Mouse (Mus musculus) liver, adult 2 months (tissue): Measurements from ENCODE around the gene Prrc2c. TPM values are rescaled to one million over a fixed set of nuclear protein-coding genes. Genes with fewer than 3 reads are reported as not detected.

ENCODE experiments used
- DNase-seq: peaks from one replicate; pipeline ENCODE4 v3.0.0-alpha.2; 2011; ENCODE audit warnings: low read depth, low spot score; ENCODE audit errors: extremely low read depth
- H3K27ac ChIP-seq: fragments of 200-500 bp; replicated peaks from 2 replicates; pipeline ENCODE4 v1.5.1; 2012; ENCODE audit warnings: low read depth, mild to moderate bottlenecking, control low read depth, inconsistent platforms, low read length; ENCODE audit not compliant: insufficient read depth
- H3K27me3 ChIP-seq: fragments of 200-500 bp; 2 replicates; pipeline ENCODE4 v1.6.1; 2012; ENCODE audit warnings: mild to moderate bottlenecking, moderate library complexity, low read length, inconsistent platforms; ENCODE audit not compliant: control insufficient read depth, insufficient read depth
- H3K36me3 ChIP-seq: fragments of 200-500 bp; 2 replicates; pipeline ENCODE4 v1.6.1; 2012; ENCODE audit warnings: low read length, inconsistent platforms; ENCODE audit not compliant: control insufficient read depth, insufficient read depth
- H3K4me1 ChIP-seq: fragments of 200-500 bp; 2 replicates; pipeline ENCODE4 v1.6.1; 2011; ENCODE audit warnings: low read length; ENCODE audit not compliant: control insufficient read depth, insufficient read depth
- H3K4me3 ChIP-seq: fragments of 200-500 bp; 2 replicates; pipeline ENCODE4 v1.5.1; 2011; ENCODE audit warnings: low read depth, mild to moderate bottlenecking, control low read depth, low read length, moderate library complexity; ENCODE audit not compliant: insufficient read depth
- H3K79me2 ChIP-seq: fragments of 200-500 bp; 2 replicates; pipeline ENCODE4 v1.6.1; 2012; ENCODE audit warnings: inconsistent platforms, mild to moderate bottlenecking, low read length, moderate library complexity; ENCODE audit not compliant: control insufficient read depth, insufficient read depth
- H3K9ac ChIP-seq: fragments of 200-500 bp; 2 replicates; pipeline ENCODE4 v1.6.1; 2012; ENCODE audit warnings: low read depth, mild to moderate bottlenecking, control low read depth, inconsistent platforms, low read length
- CTCF ChIP-seq: fragments of 200-500 bp; IDR thresholded peaks from 2 replicates; pipeline ENCODE4 v1.5.1; 2011; ENCODE audit warnings: low read depth, low read length, control low read depth
- POLR2A ChIP-seq: fragments of 200-500 bp; IDR thresholded peaks from 2 replicates; pipeline ENCODE4 v1.6.1; 2011; ENCODE audit warnings: low read length, control low read depth; ENCODE audit not compliant: insufficient read depth; ENCODE audit errors: extremely low read depth
- WGBS: fragments of 180-500 bp; shearing (Covaris S2); methylation state at CpG from one replicate; pipeline ENCODE4 v1.1.7; 2018; 5-methylcytosine and 5-hydroxymethylcytosine counted together
- polyA plus RNA-seq: library from polyadenylated mRNA; depleted of rRNA; stranded (reverse); fragments of >200 nt; gene quantifications from 2 replicates; pipeline ENCODE4 v1.2.3, GENCODE M21; 2012; rRNA removed
- total RNA-seq: library from RNA; depleted of rRNA; stranded (reverse); fragments of >200 nt; gene quantifications from 2 replicates; pipeline ENCODE4 v1.2.3, GENCODE M21; 2014; rRNA removed

Prrc2c gene
- total and polyA plus RNA-seq, 2 experiments, result 11.4 to 19.2 TPM

DNA sequence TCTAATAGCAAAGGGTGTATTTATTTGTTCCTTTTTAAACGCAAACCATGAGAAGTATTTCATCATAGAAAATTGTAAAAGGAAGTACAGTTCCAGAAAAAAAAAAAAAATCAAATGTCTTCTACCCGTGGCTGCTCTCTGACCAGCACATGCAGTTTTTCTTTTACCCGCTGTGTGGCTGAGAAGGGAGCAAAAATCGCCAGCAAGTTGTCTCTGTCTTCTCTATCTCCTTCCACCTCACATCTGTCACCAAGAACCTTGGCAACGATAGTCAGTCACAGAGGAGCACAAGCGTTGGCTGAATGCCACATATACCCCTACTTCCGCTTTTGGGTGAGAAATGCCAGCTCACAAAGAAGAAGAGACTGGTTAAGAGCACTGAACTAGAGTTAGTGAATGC is 115.1 kb downstream of the Prrc2c start:
- Histone ChIP-seq H3K4me3 (no peak overlapping the region), H3K36me3 (no peaks in the 10 kb centered on the region), H3K79me2 (no peaks in the 10 kb centered on the region), H3K9ac (no peak overlapping the region), H3K27me3 (no peaks in the 10 kb centered on the region), H3K4me1 (no peaks in the 10 kb centered on the region), H3K27ac (no peak overlapping the region)
- no peak for DNase-seq
- TF ChIP-seq CTCF (no peak), POLR2A (no peak)
- 58% methylated on average over 7 of the region's 7 CpGs for WGBS

DNA sequence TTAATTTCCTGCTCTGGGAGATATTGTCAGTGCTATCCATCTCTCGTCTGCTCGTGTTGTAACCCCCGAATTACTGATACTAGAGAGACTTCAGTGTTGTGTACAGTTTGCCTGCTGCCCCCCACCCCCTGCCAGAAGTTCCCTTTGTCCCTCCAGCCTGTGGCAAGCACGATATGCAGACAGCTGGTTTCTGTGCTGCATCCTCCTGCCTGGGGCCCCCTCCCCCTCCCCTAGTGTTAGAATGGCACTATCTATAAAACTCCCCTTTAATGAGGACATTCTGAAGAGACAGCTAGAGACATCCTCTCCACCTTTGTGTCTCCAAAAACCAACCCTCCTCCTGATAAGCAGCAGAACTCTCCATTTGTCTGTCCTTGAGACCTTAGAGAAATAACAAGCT is 116.5 kb downstream of the Prrc2c start:
- H3K36me3 ChIP-seq, result no peaks in the 10 kb centered on the region
- H3K27me3 ChIP-seq, result no peaks in the 10 kb centered on the region
- H3K4me1 ChIP-seq, result no peaks in the 10 kb centered on the region
- no peak for TF ChIP-seq CTCF
- TF ChIP-seq POLR2A, result no peak
- H3K9ac ChIP-seq, result no peak overlapping the region
- DNase-seq, result no peak
- H3K79me2 ChIP-seq, result no peaks in the 10 kb centered on the region
- WGBS, result 58% methylated on average over 4 of the region's 4 CpGs
- H3K4me3 ChIP-seq, result no peak overlapping the region
- H3K27ac ChIP-seq, result no peak overlapping the region

Other genes starting within 250 kb of the Prrc2c start
- gene Mettl13, start 192.0 kb downstream of the Prrc2c start, total RNA-seq, result 3.0 and 4.4 TPM in 2 replicates
- 4.6 and 8.6 TPM in 2 replicates for gene Mettl13, start 192.0 kb downstream of the Prrc2c start, polyA plus RNA-seq
- 12.5 and 14.6 TPM in 2 replicates for gene Vamp4, start 170.0 kb downstream of the Prrc2c start, total RNA-seq
- 4.5 and 4.8 TPM in 2 replicates for gene Vamp4, start 170.0 kb downstream of the Prrc2c start, polyA plus RNA-seq
- gene Myoc, start 101.4 kb downstream of the Prrc2c start, total RNA-seq, result 0.07 TPM in 1 of 2 replicates, not detected in the other
- gene Myoc, start 101.4 kb downstream of the Prrc2c start, polyA plus RNA-seq, result not detected in 2 replicates
- not detected in 2 replicates for gene Myocos, start 82.3 kb downstream of the Prrc2c start, total RNA-seq
- gene Myocos, start 82.3 kb downstream of the Prrc2c start, polyA plus RNA-seq, result not detected in 2 replicates
- gene Fmo4, start 73.4 kb upstream of the Prrc2c start, total RNA-seq, result 14.4 and 16.2 TPM in 2 replicates
- 7.7 and 8.1 TPM in 2 replicates for gene Fmo4, start 73.4 kb upstream of the Prrc2c start, polyA plus RNA-seq
- 187 and 242 TPM in 2 replicates for gene Fmo1, start 126.1 kb upstream of the Prrc2c start, total RNA-seq
- gene Fmo1, start 126.1 kb upstream of the Prrc2c start, polyA plus RNA-seq, result 152 and 171 TPM in 2 replicates
- 49.1 and 52.6 TPM in 2 replicates for gene Fmo2, start 158.2 kb upstream of the Prrc2c start, total RNA-seq
- 7.8 and 10.4 TPM in 2 replicates for gene Fmo2, start 158.2 kb upstream of the Prrc2c start, polyA plus RNA-seq
- not detected in 2 replicates for gene Fmo6, start 197.0 kb upstream of the Prrc2c start, total RNA-seq
- not detected in 2 replicates for gene Fmo6, start 197.0 kb upstream of the Prrc2c start, polyA plus RNA-seq
- 234 and 412 TPM in 2 replicates for gene Fmo3, start 244.0 kb upstream of the Prrc2c start, total RNA-seq
- gene Fmo3, start 244.0 kb upstream of the Prrc2c start, polyA plus RNA-seq, result 53.9 and 77.7 TPM in 2 replicates